Mouse (Mus musculus) lung, postnatal 0 days (tissue): ENCODE measurements around the gene Camta1.

Experiments used
- CTCF ChIP-seq: IDR thresholded peaks from 2 replicates; pipeline ENCODE4 v1.5.1; 2016; ENCODE audit warnings: antibody characterized with exemption, mild to moderate bottlenecking
- EP300 ChIP-seq: IDR thresholded peaks from 2 replicates; pipeline ENCODE4 v1.6.1; 2016; ENCODE audit warnings: antibody characterized with exemption, mild to moderate bottlenecking, control low read depth

GRCm38 (mm10) chr4:151710522-151710921 is 151.2 kb downstream of the Camta1 start:
- TF ChIP-seq CTCF (no peak), EP300 (no peak)
